Mouse (Mus musculus) MEL (cell line): ENCODE results near the gene Olfr809.

Source experiments
- CTCF ChIP-seq, 3 experiments: IDR thresholded peaks in 2 of 3; conservative IDR thresholded peaks in 1 of 3; 2 replicates each; pipeline ENCODE4 v1.5.1; 2011 to 2012; ENCODE audit warnings: low read length in 3 of 3, low read depth in 2 of 3, mild to moderate bottlenecking in 2 of 3, improper control_type of control experiment in 1 of 3, inconsistent platforms in 1 of 3, mixed read lengths in 1 of 3, moderate library complexity in 1 of 3; ENCODE audit not compliant: control insufficient read depth in 1 of 3, insufficient read depth in 1 of 3, poor library complexity in 1 of 3, severe bottlenecking in 1 of 3
- GABPA ChIP-seq: IDR thresholded peaks from 2 replicates; pipeline ENCODE4 v1.6.1; 2012; ENCODE audit warnings: low read depth, mild to moderate bottlenecking, inconsistent platforms, low read length, improper control_type of control experiment, moderate library complexity
- HCFC1 ChIP-seq: IDR thresholded peaks from 2 replicates; pipeline ENCODE4 v1.6.1; 2012; ENCODE audit warnings: low read depth, mild to moderate bottlenecking, inconsistent platforms, low read length, improper control_type of control experiment, moderate library complexity
- MXI1 ChIP-seq: IDR thresholded peaks from 2 replicates; pipeline ENCODE4 v1.6.1; 2011; ENCODE audit warnings: mild to moderate bottlenecking, low read depth, low read length, improper control_type of control experiment
- MYC ChIP-seq: IDR thresholded peaks from 2 replicates; pipeline ENCODE4 v1.6.1; 2011; ENCODE audit warnings: low read depth, mild to moderate bottlenecking, low read length, improper control_type of control experiment, moderate library complexity
- POLR2A ChIP-seq, 2 experiments: IDR thresholded peaks; 2 replicates each; pipeline ENCODE4 v1.6.1; 2011 to 2012; ENCODE audit warnings: low read length in 2 of 2, mild to moderate bottlenecking in 2 of 2, control low read depth in 1 of 2, improper control_type of control experiment in 1 of 2, low read depth in 1 of 2, moderate library complexity in 1 of 2; ENCODE audit not compliant: control insufficient read depth in 1 of 2, insufficient read depth in 1 of 2, poor library complexity in 1 of 2
- ZKSCAN1 ChIP-seq: IDR thresholded peaks from 2 replicates; pipeline ENCODE4 v1.6.1; 2012; ENCODE audit warnings: low read depth, mild to moderate bottlenecking, inconsistent platforms, low read length, improper control_type of control experiment, moderate library complexity
- ZMIZ1 ChIP-seq: IDR thresholded peaks from 2 replicates; pipeline ENCODE4 v1.6.1; 2012; ENCODE audit warnings: low read depth, mild to moderate bottlenecking, inconsistent platforms, low read length, improper control_type of control experiment, moderate library complexity

- TF ChIP-seq CTCF (IDR thresholded peaks at IDR 0.05 in 2 of 3, conservative IDR thresholded peaks at IDR 0.05 in 1 of 3; ENCODE audit: control insufficient read depth in 1 of 3, insufficient read depth in 1 of 3, low read depth in 2 of 3, low read length in 3 of 3, poor library complexity in 1 of 3, severe bottlenecking in 1 of 3) (no peak), POLR2A (IDR thresholded peaks at IDR 0.05; ENCODE audit: control insufficient read depth in 1 of 2, insufficient read depth in 1 of 2, low read depth in 1 of 2, low read length in 2 of 2, poor library complexity in 1 of 2) (no peak), MXI1 (no peak), ZMIZ1 (no peak), GABPA (no peak), ZKSCAN1 (no peak), MYC (no peak), HCFC1 (no peak)
These were observed 3.7 kb downstream of the Olfr809 start for GRCm38 (mm10) chr10:129778123-129778522.
